Mouse (Mus musculus) liver, embryonic 12.5 days (tissue): ENCODE data around the gene Gsta4. TPM values are rescaled to one million over a fixed set of nuclear protein-coding genes. Genes with fewer than 3 reads are reported as not detected.

Experiments used
- ATAC-seq: fragments of 200-750 bp; cut with Nextera tagmentation; 2 replicates; pipeline ENCODE4 v1.8.0; 2017; ENCODE audit warnings: moderate number of reproducible peaks, mild to moderate bottlenecking, moderate library complexity
- H3K27ac ChIP-seq: fragments of 300-500 bp; sonication (generic); 2 replicates; pipeline ENCODE4 v1.5.1; 2016; ENCODE audit warnings: mild to moderate bottlenecking
- H3K27me3 ChIP-seq: fragments of 300-500 bp; sonication (generic); replicated peaks from 2 replicates; pipeline ENCODE4 v1.6.1; 2016; ENCODE audit warnings: mild to moderate bottlenecking, moderate library complexity
- H3K36me3 ChIP-seq: fragments of 300-500 bp; sonication (generic); 2 replicates; pipeline ENCODE4 v1.6.1; 2016; ENCODE audit warnings: mild to moderate bottlenecking, moderate library complexity
- H3K4me1 ChIP-seq: fragments of 300-500 bp; sonication (generic); 2 replicates; pipeline ENCODE4 v1.6.1; 2016
- H3K4me2 ChIP-seq: fragments of 300-500 bp; sonication (generic); 2 replicates; pipeline ENCODE4 v1.6.1; 2016; ENCODE audit warnings: mild to moderate bottlenecking, moderate library complexity
- H3K4me3 ChIP-seq: fragments of 300-500 bp; sonication (generic); 2 replicates; pipeline ENCODE4 v1.5.1; 2016; ENCODE audit warnings: mild to moderate bottlenecking, moderate library complexity
- H3K9ac ChIP-seq: fragments of 300-500 bp; sonication (generic); 2 replicates; pipeline ENCODE4 v1.6.1; 2016; ENCODE audit warnings: mild to moderate bottlenecking, moderate library complexity
- H3K9me3 ChIP-seq: fragments of 300-500 bp; sonication (generic); replicated peaks from 2 replicates; pipeline ENCODE4 v1.6.1; 2016; ENCODE audit warnings: mild to moderate bottlenecking, moderate library complexity
- WGBS: fragments of 180-500 bp; shearing (Covaris S2); methylation state at CpG from one replicate; pipeline ENCODE4 v1.1.7; 2016; ENCODE audit not compliant: insufficient replicate concordance; 5-methylcytosine and 5-hydroxymethylcytosine counted together
- polyA plus RNA-seq: library from polyadenylated mRNA; unstranded; fragments of >200 nt; fragmentation: Nextera tagmentation; extraction: Ambion mirVana; gene quantifications from 2 replicates; pipeline ENCODE4 v1.2.1, GENCODE M21; 2016

Gsta4 gene
- polyA plus RNA-seq, 1 experiment from 2014 or later = 22.1 TPM

DNA sequence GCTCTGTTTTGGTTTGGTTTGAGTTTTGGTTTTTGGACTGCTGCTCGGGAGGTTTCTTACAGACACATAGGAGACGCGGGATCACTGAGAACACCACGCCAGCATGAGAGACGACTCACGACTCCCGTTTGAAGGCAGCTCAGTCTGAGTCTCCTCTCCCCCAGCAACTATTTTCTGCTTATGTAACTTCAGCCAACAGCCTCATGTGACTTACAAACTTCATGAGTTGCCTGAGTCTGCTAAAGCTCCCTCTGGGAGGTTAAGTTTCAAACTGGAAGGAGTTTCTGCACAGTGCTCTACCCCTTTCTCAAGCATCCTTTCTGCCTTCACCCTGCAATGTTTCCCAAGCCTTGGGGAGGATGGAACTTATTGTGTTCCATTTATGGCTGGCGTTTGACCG lies 3.1 kb downstream of the Gsta4 start:
- WGBS = 87% methylated on average over 9 of the region's 9 CpGs
- H3K27me3 ChIP-seq = no peaks in the 10 kb centered on the region
- ATAC-seq = no peak

DNA sequence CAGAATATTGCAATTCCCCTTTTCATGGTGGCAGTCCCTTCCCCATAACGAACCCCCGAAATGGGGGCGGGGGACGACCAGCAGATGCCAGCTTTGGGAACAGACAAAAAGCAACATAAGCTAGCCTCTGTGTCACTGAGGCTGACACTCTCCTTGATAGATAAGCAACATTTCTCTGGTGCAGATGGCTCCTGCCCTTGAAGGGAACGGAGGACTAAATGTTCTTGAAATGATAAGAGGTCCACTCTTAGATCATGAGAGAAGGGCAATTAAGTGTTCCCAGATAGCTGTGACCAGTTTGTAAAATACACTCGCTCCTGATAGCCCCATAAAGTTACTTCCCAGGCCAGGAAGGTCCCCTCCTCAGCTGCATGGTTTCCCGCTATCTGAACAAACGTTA lies 6.3 kb downstream of the Gsta4 start:
- Histone ChIP-seq H3K27ac (peak overlapping the region; percentile 82), H3K4me1 (peaks cover 66% of the 10 kb centered on the region), H3K9ac (peak overlapping the region; percentile 46), H3K27me3 (no peaks in the 10 kb centered on the region), H3K9me3 (no peaks in the 10 kb centered on the region), H3K4me2 (peak overlapping the region; percentile 36), H3K4me3 (no peak overlapping the region), H3K36me3 (no peaks in the 10 kb centered on the region)
- peak; percentile 81 for ATAC-seq
- 31% methylated on average over 8 of the region's 8 CpGs for WGBS

More for the DNA sequence above, 3.1 kb downstream of the Gsta4 start:
- H3K4me1 ChIP-seq = peaks cover 36% of the 10 kb centered on the region
- H3K4me3 ChIP-seq = no peak overlapping the region
- no peaks in the 10 kb centered on the region for H3K9me3 ChIP-seq
- H3K27ac ChIP-seq = no peak overlapping the region
- no peaks in the 10 kb centered on the region for H3K36me3 ChIP-seq
- H3K9ac ChIP-seq = no peak overlapping the region
- no peak overlapping the region for H3K4me2 ChIP-seq

DNA sequence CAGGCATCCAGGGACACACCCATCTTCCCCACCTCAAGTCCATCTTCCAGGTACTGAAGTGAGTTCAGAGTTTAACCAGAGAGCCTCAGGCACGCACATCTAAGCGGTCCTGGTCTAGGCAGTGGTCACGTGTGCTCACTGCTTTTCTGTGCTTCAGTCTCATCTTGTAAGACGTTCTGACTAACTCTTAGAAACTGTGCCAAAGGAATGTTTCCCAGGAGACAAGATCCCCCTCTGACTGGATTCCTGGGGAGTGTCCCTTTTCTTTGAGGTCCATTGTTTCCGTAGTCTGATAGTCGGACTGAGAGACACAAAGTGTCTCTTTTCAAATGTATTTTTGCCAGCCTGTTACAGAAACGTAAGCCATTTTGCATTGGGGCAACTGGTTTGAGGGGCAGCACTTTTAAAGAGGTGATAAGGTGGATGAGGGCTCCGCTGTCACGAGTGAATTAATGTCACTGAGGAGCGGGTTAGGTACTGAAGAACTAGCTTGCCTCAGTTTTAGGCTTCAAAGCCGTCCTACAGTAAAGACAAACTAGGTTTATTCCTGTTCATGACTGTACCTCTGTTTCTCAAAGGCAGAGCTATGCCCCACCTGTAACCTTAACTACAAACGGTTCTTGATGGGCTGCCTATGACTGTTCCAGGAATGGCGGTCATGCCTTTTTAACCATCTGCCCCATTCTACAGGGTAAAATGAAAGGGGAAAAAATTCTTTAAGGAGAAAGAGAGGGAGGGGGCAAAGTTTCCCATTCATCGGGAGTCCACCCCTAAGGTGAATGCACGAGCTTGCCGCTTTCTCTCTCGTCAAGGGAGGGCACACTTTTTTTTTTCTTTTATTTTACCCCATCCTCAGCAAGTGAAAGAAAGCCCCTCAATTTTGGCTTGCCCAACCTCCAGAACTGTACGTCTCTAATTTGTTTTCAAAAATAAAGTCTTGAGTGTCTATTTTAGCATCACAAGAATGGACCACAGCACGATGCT lies 8.4 kb downstream of the Gsta4 start:
- Histone ChIP-seq H3K36me3 (no peaks in the 10 kb centered on the region), H3K4me2 (peak overlapping the region; percentile 80), H3K27me3 (no peaks in the 10 kb centered on the region), H3K9me3 (no peaks in the 10 kb centered on the region), H3K4me1 (peaks cover 61% of the 10 kb centered on the region), H3K4me3 (peak overlapping the region; percentile 51), H3K9ac (peak overlapping the region; percentile 64), H3K27ac (peak overlapping the region; percentile 64)
- ATAC-seq = 0 out of 2 replicates have a peak, but pooled peaks have one; percentile 6
- WGBS = 11% methylated on average over 19 of the region's 19 CpGs

DNA sequence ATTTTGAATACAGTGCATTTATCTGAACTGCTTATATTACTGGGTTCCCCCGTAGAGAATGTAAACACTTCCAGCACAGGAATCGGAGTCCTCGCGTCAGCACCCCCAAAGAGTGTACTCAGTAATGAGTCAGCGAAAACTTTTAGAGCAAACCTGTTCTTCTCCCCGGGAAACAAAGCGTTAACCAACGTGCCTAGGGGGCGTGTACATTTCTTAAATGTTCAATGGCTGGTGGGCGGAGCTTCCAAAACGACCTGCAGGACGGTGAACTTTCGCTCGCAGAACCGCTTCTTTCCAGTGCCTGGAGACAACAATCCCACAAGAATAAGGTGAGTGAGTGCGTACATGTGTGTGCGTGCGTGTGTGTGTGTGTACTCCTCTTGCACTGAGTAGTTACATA lies 9.2 kb downstream of the Gsta4 start:
- Histone ChIP-seq H3K9me3 (no peaks in the 10 kb centered on the region), H3K4me3 (peak overlapping the region; percentile 51), H3K4me2 (peak overlapping the region; percentile 80), H3K4me1 (peaks cover 61% of the 10 kb centered on the region), H3K27ac (peak overlapping the region; percentile 64), H3K9ac (peak overlapping the region; percentile 64), H3K36me3 (no peaks in the 10 kb centered on the region), H3K27me3 (no peaks in the 10 kb centered on the region)
- under 1% methylated on average over 18 of the region's 18 CpGs for WGBS
- ATAC-seq = peak; percentile 67

DNA sequence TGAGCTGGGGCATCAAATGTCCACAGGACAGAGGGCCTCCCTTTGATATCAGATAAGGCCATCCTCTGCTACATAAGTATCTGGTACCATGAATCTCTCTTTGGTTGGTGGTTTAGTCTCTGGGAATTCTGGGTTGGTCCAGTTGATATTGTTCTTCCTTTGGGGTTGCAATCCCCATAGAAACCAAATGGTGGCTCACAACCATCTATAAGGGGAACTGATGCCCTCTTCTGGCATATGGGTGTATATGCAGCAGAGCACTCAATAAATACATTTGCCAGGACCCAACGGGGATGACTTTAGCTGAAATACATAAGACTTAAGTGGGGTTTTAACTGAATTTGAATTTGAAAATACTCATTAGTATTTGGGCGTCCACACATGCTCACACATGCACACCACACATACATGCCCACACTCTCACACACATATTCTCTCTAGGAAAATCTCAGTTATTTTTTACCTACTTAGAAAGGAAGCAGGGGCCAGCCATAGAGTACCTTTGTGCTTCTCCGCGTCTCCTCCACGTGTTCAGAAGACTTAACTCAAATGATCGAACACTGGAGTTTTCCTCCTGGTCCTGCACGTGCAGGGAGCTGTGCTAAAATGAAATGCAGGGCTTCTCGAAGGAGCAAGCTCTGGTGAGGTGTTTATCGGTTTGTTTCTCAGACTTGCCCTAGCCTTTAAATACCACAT lies 11.5 kb downstream of the Gsta4 start:
- no peaks in the 10 kb centered on the region for H3K27me3 ChIP-seq
- ATAC-seq = no peak
- H3K36me3 ChIP-seq = no peaks in the 10 kb centered on the region
- H3K27ac ChIP-seq = no peak overlapping the region
- H3K9me3 ChIP-seq = no peaks in the 10 kb centered on the region
- peaks cover 48% of the 10 kb centered on the region for H3K4me1 ChIP-seq
- H3K4me2 ChIP-seq = no peak overlapping the region
- H3K9ac ChIP-seq = no peak overlapping the region
- 38% methylated on average over 9 of the region's 9 CpGs for WGBS
- no peak overlapping the region for H3K4me3 ChIP-seq

DNA sequence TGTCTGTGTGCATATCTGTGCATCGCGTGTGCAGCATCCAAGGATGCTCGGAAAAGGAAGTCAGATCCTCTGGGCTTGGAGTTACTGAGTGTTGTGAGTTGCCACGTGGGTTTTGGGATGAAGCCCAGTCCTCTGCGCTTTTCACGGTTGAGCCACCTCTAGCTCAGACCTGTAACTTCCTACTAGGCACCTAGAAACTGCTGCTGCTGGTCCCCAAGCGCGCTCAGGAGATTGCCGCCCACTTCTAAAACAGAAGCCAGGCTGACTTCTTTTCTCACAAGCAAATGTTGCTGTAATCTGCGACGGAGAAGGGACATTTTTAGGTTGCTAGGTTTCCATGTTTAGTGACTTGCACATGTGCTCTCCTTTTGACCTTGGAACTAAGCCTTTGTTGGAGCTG lies 12.5 kb downstream of the Gsta4 start:
- 82% methylated on average over 11 of the region's 11 CpGs for WGBS
- Histone ChIP-seq H3K4me3 (no peak overlapping the region), H3K4me2 (no peak overlapping the region), H3K36me3 (no peaks in the 10 kb centered on the region), H3K27ac (no peak overlapping the region), H3K4me1 (peaks cover 38% of the 10 kb centered on the region), H3K9ac (no peak overlapping the region), H3K27me3 (no peaks in the 10 kb centered on the region), H3K9me3 (no peaks in the 10 kb centered on the region)
- ATAC-seq = no peak

DNA sequence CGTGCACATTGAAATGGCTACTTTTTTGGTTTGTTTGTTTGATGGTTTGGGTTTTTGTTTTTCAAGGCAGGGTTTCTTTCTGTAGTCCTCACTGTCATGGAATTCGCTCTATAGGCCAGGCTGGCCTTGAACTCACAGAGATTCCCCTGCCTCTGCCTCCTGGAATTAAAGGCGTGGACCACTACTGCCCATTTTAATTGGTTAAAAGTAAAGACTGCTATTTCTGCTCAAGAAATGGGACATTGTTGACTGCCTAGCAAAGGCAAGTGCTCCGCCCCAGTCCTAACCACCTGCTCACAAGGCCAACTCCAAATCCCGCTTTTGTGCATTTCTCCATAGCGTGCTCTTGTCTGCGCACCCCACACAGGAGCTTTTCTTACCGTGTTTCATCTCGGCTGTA lies 15.2 kb downstream of the Gsta4 start:
- Histone ChIP-seq H3K4me1 (peaks cover 11% of the 10 kb centered on the region; the same call in 1 of the 2 replicates), H3K4me2 (no peak overlapping the region), H3K9me3 (no peaks in the 10 kb centered on the region), H3K36me3 (no peaks in the 10 kb centered on the region), H3K9ac (no peak overlapping the region), H3K27me3 (no peaks in the 10 kb centered on the region), H3K27ac (no peak overlapping the region), H3K4me3 (no peak overlapping the region)
- ATAC-seq = no peak
- WGBS = 85% methylated on average over 9 of the region's 9 CpGs

DNA sequence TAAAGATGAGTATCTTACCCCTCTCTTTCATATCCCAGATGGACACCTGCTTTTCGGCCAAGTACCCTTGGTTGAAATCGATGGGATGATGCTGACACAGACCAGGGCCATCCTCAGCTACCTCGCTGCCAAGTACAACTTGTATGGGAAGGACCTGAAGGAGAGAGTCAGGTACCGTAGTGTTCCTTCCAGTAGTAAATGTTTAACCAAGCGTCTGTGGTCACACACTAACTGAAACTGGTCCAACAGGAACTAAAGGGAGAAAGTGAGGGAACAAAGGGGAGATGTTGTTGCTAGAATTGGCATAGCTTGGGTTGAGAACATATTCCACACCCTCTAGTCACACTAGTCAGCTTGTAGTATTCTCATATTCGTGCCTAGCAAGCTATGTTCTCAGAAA lies 21.6 kb downstream of the Gsta4 start:
- Histone ChIP-seq H3K9ac (no peak overlapping the region), H3K4me2 (no peak overlapping the region), H3K4me3 (no peak overlapping the region), H3K9me3 (no peaks in the 10 kb centered on the region), H3K36me3 (peaks cover 3% of the 10 kb centered on the region; the same call in 1 of the 2 replicates), H3K27me3 (no peaks in the 10 kb centered on the region), H3K27ac (no peak overlapping the region), H3K4me1 (no peaks in the 10 kb centered on the region)
- 68% methylated on average over 6 of the region's 6 CpGs for WGBS
- no peak for ATAC-seq

DNA sequence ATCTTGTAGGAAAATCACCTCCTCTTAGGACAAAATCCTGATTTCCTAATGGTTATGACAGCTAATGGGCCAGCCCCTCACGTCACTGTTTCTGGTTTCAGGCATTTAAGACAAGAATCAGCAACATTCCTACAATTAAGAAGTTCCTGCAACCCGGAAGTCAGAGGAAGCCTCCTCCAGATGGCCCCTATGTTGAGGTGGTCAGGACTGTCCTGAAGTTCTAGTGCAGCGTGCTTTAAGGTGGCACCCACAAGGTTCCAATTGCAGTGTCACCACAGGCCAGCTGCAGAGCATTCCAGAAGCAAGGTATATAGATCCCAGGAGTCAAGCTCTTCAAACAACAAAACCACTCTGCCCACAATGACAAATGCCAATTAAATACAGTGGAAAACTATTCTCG lies 26.4 kb downstream of the Gsta4 start:
- H3K27me3 ChIP-seq = no peaks in the 10 kb centered on the region

DNA sequence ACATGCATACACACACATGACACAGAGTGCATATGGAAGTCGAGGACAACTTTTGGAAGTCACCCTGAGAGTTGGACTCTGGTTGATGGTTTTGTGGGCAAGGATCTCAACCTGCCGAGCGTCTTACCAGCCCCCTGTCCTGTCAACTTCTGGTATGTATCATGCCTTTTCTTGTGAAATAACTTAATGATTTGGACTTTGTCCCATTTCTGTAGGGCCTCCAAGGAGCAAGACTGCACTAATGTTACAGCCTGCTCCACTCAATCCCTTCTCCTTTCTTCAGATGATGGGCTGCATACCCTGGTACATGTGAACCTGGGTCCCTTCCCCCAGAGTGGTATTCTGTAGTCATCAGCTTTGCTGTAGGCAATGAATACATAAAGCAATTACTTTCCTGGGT lies 27.5 kb downstream of the Gsta4 start:
- no peaks in the 10 kb centered on the region for H3K9me3 ChIP-seq
- no peak overlapping the region for H3K4me3 ChIP-seq
- no peak overlapping the region for H3K27ac ChIP-seq
- ATAC-seq = no peak
- H3K27me3 ChIP-seq = no peaks in the 10 kb centered on the region
- no peak overlapping the region for H3K4me2 ChIP-seq
- 70% methylated on average over 3 of the region's 3 CpGs for WGBS
- H3K36me3 ChIP-seq = peaks cover 3% of the 10 kb centered on the region; the same call in 1 of the 2 replicates
- H3K4me1 ChIP-seq = peaks cover 10% of the 10 kb centered on the region; the same call in 1 of the 2 replicates
- no peak overlapping the region for H3K9ac ChIP-seq

More for the DNA sequence above, 26.4 kb downstream of the Gsta4 start:
- no peaks in the 10 kb centered on the region for H3K9me3 ChIP-seq
- H3K9ac ChIP-seq = no peak overlapping the region
- WGBS = 43% methylated on average over 4 of the region's 4 CpGs
- no peak overlapping the region for H3K4me3 ChIP-seq
- peaks cover 3% of the 10 kb centered on the region; the same call in 1 of the 2 replicates for H3K36me3 ChIP-seq
- no peak overlapping the region for H3K4me2 ChIP-seq
- no peak for ATAC-seq
- H3K27ac ChIP-seq = no peak overlapping the region
- peaks cover 10% of the 10 kb centered on the region; the same call in 1 of the 2 replicates for H3K4me1 ChIP-seq

DNA sequence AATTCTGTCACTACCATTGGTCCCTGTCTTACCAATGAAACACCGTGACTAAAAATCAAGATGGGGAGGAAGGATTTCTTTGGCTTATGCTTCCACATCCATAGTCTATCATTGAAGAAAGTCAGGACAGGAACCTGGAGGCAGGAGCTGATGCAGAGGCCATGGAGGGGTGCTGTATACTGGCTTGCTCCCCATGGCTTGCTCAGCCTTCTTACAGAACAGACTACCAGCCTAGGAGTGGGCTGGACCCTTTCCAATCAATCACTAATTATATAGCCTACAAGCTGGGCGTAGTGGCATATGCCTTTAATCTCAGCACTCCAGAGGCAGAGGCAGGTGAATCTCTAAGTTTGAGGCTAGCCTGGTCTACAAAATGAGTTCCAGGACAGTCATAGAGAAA lies 28.2 kb downstream of the Gsta4 start:
- ATAC-seq = no peak
- Histone ChIP-seq H3K36me3 (no peaks in the 10 kb centered on the region), H3K27ac (no peak overlapping the region), H3K4me3 (no peak overlapping the region), H3K4me2 (no peak overlapping the region), H3K4me1 (peaks cover 10% of the 10 kb centered on the region; the same call in 1 of the 2 replicates), H3K27me3 (no peaks in the 10 kb centered on the region), H3K9ac (no peak overlapping the region), H3K9me3 (no peaks in the 10 kb centered on the region)
- WGBS = 81% methylated on average over 2 of the region's 2 CpGs

DNA sequence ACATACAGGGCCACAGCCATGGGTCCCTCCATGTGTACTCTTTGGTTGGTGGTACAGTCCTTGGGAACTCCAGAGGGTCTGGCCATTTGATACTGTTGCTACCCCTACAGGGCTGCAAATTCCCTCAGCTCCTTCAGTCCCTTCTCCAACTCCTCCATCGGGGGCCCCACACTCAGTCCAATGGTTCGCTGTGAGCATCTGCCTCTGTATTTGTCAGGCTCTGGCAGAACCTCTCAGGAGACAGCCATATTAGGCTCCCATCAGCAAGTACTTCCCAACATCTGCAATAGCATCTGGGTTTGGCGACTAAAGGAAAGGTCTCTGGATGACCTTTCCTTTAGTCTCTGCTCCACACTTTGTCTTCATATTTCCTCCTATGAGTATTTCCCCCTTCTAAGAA lies 28.9 kb downstream of the Gsta4 start:
- no peak overlapping the region for H3K27ac ChIP-seq
- no peaks in the 10 kb centered on the region for H3K36me3 ChIP-seq
- no peak for ATAC-seq
- no peak overlapping the region for H3K4me3 ChIP-seq
- no peak overlapping the region for H3K4me2 ChIP-seq
- H3K4me1 ChIP-seq = peaks cover 10% of the 10 kb centered on the region; the same call in 1 of the 2 replicates
- H3K27me3 ChIP-seq = no peaks in the 10 kb centered on the region
- no peaks in the 10 kb centered on the region for H3K9me3 ChIP-seq
- WGBS = 66% methylated on average over 3 of the region's 3 CpGs
- no peak overlapping the region for H3K9ac ChIP-seq
